Mouse (Mus musculus) midbrain, embryonic 10.5 days (tissue): ENCODE data around the gene Pcnx2. TPM values are rescaled to one million over a fixed set of nuclear protein-coding genes. Genes with fewer than 3 reads are reported as not detected.

Experiments used
- DNase-seq: peaks from one replicate; pipeline ENCODE4 v3.0.0-alpha.2; 2017; ENCODE audit warnings: low spot score
- H3K27ac ChIP-seq: fragments of 300-500 bp; sonication (generic); replicated peaks from 2 replicates; pipeline ENCODE4 v1.5.1; 2016; ENCODE audit warnings: mild to moderate bottlenecking
- H3K27me3 ChIP-seq: fragments of 300-500 bp; sonication (generic); 2 replicates; pipeline ENCODE4 v1.6.1; 2016; ENCODE audit warnings: low read depth, mild to moderate bottlenecking; ENCODE audit not compliant: poor library complexity, severe bottlenecking
- H3K36me3 ChIP-seq: fragments of 300-500 bp; sonication (generic); 2 replicates; pipeline ENCODE4 v1.6.1; 2016; ENCODE audit warnings: mild to moderate bottlenecking, moderate library complexity
- H3K4me1 ChIP-seq: fragments of 300-500 bp; sonication (generic); 2 replicates; pipeline ENCODE4 v1.6.1; 2016
- H3K4me3 ChIP-seq: fragments of 300-500 bp; sonication (generic); 2 replicates; pipeline ENCODE4 v1.5.1; 2016; ENCODE audit warnings: mild to moderate bottlenecking, moderate library complexity
- H3K9me3 ChIP-seq: fragments of 300-500 bp; sonication (generic); replicated peaks from 2 replicates; pipeline ENCODE4 v1.6.1; 2016; ENCODE audit warnings: mild to moderate bottlenecking
- WGBS: fragments of 180-500 bp; shearing (Covaris S2); methylation state at CpG from one replicate; pipeline ENCODE4 v1.1.7; 2016; 5-methylcytosine and 5-hydroxymethylcytosine counted together
- polyA plus RNA-seq: library from polyadenylated mRNA; unstranded; fragments of >200 nt; fragmentation: Nextera tagmentation; extraction: Ambion mirVana; gene quantifications from 2 replicates; pipeline ENCODE4 v1.2.1, GENCODE M21; 2016

Pcnx2 gene
- polyA plus RNA-seq, 1 experiment from 2014 or later = 0.11 TPM

DNA sequence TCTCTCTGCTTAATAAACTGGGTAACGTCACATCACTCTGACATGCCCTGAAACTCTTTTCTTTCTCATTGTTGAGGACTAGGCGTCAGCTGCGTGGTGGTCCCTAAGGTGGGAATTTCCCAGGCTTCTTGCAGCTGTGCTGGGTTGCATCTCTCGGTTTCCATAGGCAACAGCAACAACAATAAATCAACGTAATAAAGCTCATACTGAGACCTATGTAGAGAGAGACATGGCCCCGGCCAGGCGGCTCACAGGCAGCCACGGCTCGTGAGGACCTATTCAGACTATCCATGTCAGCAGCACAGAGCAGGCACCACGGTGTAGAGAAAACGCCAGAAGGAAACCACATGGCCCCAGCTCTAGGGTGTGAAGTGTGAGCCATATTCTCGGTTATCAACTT is 50.3 kb downstream of the Pcnx2 start:
- no peak overlapping the region for H3K27ac ChIP-seq
- H3K9me3 ChIP-seq = no peaks in the 10 kb centered on the region
- DNase-seq = no peak
- WGBS = 79% methylated on average over 12 of the region's 12 CpGs
- peaks cover 7% of the 10 kb centered on the region; the same call in 1 of the 2 replicates for H3K27me3 ChIP-seq
- H3K4me3 ChIP-seq = no peak overlapping the region
- H3K4me1 ChIP-seq = peaks cover 20% of the 10 kb centered on the region
- H3K36me3 ChIP-seq = no peaks in the 10 kb centered on the region

DNA sequence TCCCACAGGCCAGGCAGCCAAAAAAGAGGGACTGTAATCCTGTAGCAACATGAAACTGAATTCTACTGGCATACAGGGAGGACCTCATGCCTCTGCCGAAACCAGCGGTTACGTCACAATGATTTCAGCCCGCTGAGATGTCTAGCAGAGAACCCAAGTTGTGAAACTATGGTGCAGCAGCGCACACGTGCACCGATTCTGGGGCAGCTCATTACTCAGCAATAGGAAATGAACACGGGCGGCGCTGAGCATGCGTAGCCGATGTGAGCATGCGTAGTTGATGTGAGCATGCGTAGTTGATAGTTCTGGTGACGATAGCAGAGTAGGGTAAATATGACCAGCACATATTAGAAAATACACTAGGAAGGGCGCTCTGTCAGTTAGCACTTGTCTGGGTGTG is 52.8 kb downstream of the Pcnx2 start:
- no peak for DNase-seq
- WGBS = 97% methylated on average over 16 of the region's 16 CpGs
- Histone ChIP-seq H3K36me3 (no peaks in the 10 kb centered on the region), H3K9me3 (no peaks in the 10 kb centered on the region), H3K4me3 (no peak overlapping the region), H3K4me1 (peaks cover 30% of the 10 kb centered on the region), H3K27me3 (peaks cover 7% of the 10 kb centered on the region; the same call in 1 of the 2 replicates), H3K27ac (no peak overlapping the region)

- 59% methylated on average over 15 of the region's 15 CpGs for WGBS
- DNase-seq = no peak
Measured at GRCm38 (mm10) chr8:125843122-125843836, 54.8 kb downstream of the Pcnx2 start.

DNA sequence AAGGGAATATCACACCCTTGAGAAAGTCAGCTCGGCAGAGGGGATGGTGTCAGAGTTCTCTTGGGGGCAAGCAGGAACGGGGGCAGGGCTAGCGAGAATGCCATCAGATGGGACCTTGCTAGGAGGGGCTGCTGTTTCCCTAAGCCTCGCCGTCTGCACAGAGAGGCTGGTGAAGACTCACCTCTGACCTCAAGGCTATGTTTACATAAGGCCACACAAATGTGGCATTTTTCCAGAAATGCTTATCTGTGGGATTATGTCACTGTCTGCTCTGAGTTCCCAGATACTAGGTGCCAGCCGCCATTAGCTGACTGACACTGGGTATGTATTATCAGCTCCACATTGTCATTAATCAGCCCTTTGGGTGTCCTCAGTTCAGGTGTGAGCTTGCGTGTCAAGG is 56.0 kb downstream of the Pcnx2 start:
- Histone ChIP-seq H3K4me3 (no peak overlapping the region), H3K36me3 (no peaks in the 10 kb centered on the region), H3K4me1 (peaks cover 25% of the 10 kb centered on the region), H3K9me3 (no peaks in the 10 kb centered on the region), H3K27me3 (peaks cover 7% of the 10 kb centered on the region; the same call in 1 of the 2 replicates), H3K27ac (no peak overlapping the region; the same call in 1 of the 2 replicates)
- 67% methylated on average over 7 of the region's 7 CpGs for WGBS
- DNase-seq = no peak

More at GRCm38 (mm10) chr8:125843122-125843836, 54.8 kb downstream of the Pcnx2 start:
- no peaks in the 10 kb centered on the region for H3K36me3 ChIP-seq
- H3K9me3 ChIP-seq = no peaks in the 10 kb centered on the region
- 0 out of 2 replicates have a peak overlapping the region, but pooled peaks have one; percentile 28 for H3K27ac ChIP-seq
- no peak overlapping the region for H3K4me3 ChIP-seq
- peaks cover 30% of the 10 kb centered on the region for H3K4me1 ChIP-seq
- H3K27me3 ChIP-seq = peaks cover 7% of the 10 kb centered on the region; the same call in 1 of the 2 replicates

GRCm38 (mm10) chr8:125824688-125825087 is 73.4 kb downstream of the Pcnx2 start:
- DNase-seq = peak; percentile 19
- H3K4me3 ChIP-seq = no peak overlapping the region
- H3K4me1 ChIP-seq = no peaks in the 10 kb centered on the region; the same call in 1 of the 2 replicates
- H3K36me3 ChIP-seq = no peaks in the 10 kb centered on the region
- H3K27me3 ChIP-seq = no peaks in the 10 kb centered on the region
- no peak overlapping the region for H3K27ac ChIP-seq
- WGBS = 50% methylated on average over 2 of the region's 2 CpGs
- no peaks in the 10 kb centered on the region for H3K9me3 ChIP-seq

GRCm38 (mm10) chr8:125823719-125824118 is 74.4 kb downstream of the Pcnx2 start:
- no peaks in the 10 kb centered on the region for H3K27me3 ChIP-seq
- H3K36me3 ChIP-seq = no peaks in the 10 kb centered on the region
- no peak for DNase-seq
- WGBS = 79% methylated on average over 12 of the region's 12 CpGs
- no peaks in the 10 kb centered on the region for H3K9me3 ChIP-seq
- no peak overlapping the region for H3K27ac ChIP-seq
- no peaks in the 10 kb centered on the region; the same call in 1 of the 2 replicates for H3K4me1 ChIP-seq
- no peak overlapping the region for H3K4me3 ChIP-seq

DNA sequence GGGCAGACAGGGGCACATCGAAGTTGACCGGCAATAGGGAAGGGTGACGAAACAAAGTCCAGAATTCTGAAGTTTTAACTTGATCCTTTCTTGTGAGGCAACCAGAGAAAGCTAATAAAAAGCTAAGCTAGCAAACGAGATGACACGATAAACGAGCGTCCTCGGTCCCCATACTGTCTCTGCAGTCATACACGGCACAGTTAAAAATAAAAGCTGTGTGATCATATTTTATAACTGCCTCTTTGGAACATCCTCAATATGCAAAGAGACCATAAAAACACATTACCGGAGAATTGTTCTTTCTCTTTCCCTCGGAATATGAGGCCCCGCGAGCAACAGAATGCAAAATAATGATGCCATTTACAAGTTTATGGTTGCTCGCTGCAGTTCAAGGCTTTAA is 76.1 kb downstream of the Pcnx2 start:
- no peaks in the 10 kb centered on the region for H3K27me3 ChIP-seq
- no peak for DNase-seq
- 93% methylated on average over 14 of the region's 14 CpGs for WGBS
- H3K27ac ChIP-seq = no peak overlapping the region
- H3K4me3 ChIP-seq = no peak overlapping the region
- H3K4me1 ChIP-seq = no peaks in the 10 kb centered on the region; the same call in 1 of the 2 replicates
- H3K9me3 ChIP-seq = no peaks in the 10 kb centered on the region
- H3K36me3 ChIP-seq = no peaks in the 10 kb centered on the region

GRCm38 (mm10) chr8:125819797-125820196 is 78.3 kb downstream of the Pcnx2 start:
- peaks cover under 1% of the 10 kb centered on the region; the same call in 1 of the 2 replicates for H3K9me3 ChIP-seq

DNA sequence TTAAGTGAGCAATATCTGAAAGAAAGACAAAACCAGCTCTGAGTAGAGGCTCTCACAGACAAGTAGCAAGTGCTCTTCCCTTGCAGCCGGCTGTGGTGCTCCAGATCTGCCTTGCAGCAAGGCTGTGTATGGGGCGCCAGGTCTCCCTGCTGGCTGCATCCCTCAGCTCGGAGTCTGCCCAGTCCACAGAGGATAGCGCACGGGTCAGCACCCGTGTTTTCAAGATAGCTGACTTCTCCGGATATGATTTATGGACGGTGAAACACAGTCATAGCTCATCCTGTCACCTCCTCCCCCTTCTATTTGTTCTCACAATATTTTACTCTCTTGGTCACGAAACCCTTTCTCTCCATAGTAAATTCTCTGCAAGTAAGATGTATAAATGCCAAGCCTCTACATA is 79.3 kb downstream of the Pcnx2 start:
- no peaks in the 10 kb centered on the region for H3K36me3 ChIP-seq
- no peak overlapping the region for H3K4me3 ChIP-seq
- WGBS = 87% methylated on average over 9 of the region's 9 CpGs
- no peaks in the 10 kb centered on the region for H3K27me3 ChIP-seq
- no peak overlapping the region for H3K27ac ChIP-seq
- DNase-seq = no peak
- no peaks in the 10 kb centered on the region; the same call in 1 of the 2 replicates for H3K4me1 ChIP-seq
- peaks cover 9% of the 10 kb centered on the region; the same call in 1 of the 2 replicates for H3K9me3 ChIP-seq

More at GRCm38 (mm10) chr8:125819797-125820196, 78.3 kb downstream of the Pcnx2 start:
- Histone ChIP-seq H3K4me3 (no peak overlapping the region), H3K27ac (no peak overlapping the region), H3K27me3 (no peaks in the 10 kb centered on the region), H3K36me3 (no peaks in the 10 kb centered on the region), H3K4me1 (no peaks in the 10 kb centered on the region; the same call in 1 of the 2 replicates)
- WGBS = 89% methylated on average over 7 of the region's 7 CpGs
- DNase-seq = no peak

DNA sequence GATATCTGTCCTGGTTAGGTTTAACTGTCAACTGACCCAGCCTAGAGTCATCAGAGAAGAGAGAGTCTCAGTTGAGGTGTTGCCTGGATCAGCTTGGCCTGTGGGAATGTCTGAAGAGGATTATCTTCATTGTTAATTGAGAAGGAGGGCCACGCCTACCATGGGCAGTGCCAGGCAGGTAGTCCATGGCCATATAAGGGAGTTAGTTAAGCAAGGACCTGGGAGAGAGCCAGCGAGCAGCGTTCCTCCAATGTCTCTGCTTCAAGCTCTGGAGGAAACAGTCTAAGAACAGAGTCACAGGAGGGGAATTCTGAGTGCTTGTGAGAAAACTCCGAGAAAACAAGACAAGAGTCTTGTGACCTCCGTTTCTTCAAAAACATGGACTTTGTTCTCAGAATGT is 81.4 kb downstream of the Pcnx2 start:
- Histone ChIP-seq H3K27ac (no peak overlapping the region), H3K4me3 (no peak overlapping the region), H3K4me1 (no peaks in the 10 kb centered on the region; the same call in 1 of the 2 replicates), H3K36me3 (no peaks in the 10 kb centered on the region), H3K27me3 (no peaks in the 10 kb centered on the region), H3K9me3 (peaks cover 9% of the 10 kb centered on the region; the same call in 1 of the 2 replicates)
- DNase-seq = no peak
- 79% methylated on average over 5 of the region's 5 CpGs for WGBS

GRCm38 (mm10) chr8:125808826-125809225 is 89.3 kb downstream of the Pcnx2 start:
- H3K4me3 ChIP-seq = no peak overlapping the region
- H3K36me3 ChIP-seq = no peaks in the 10 kb centered on the region
- DNase-seq = no peak
- no peaks in the 10 kb centered on the region for H3K9me3 ChIP-seq
- 89% methylated on average over 6 of the region's 6 CpGs for WGBS
- no peak overlapping the region for H3K27ac ChIP-seq
- 0 out of 2 replicates have a peak, but pooled peaks cover 3% of the 10 kb centered on the region for H3K4me1 ChIP-seq
- no peaks in the 10 kb centered on the region for H3K27me3 ChIP-seq

DNA sequence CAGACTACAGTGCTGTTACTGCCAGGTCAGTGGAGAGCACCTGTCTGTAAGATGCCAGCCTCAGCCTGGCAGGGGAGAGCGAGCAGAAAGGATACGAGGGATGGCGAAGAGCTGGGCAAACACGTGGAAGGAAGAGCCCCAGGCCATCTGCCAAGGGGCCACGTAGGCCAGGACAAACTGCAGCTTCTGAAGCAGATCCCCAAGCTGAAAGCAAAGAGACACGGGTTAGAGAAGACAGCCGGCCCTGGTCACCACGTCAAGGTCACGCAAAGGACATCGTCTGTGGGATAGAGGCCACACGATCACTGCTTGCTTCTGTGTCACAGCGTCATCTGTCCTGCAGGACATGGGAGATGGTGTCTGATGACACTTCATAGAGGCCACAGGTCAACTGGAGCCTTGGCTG is 90.2 kb downstream of the Pcnx2 start:
- Histone ChIP-seq H3K27ac (no peak overlapping the region), H3K9me3 (no peaks in the 10 kb centered on the region), H3K4me1 (0 out of 2 replicates have a peak, but pooled peaks cover 3% of the 10 kb centered on the region), H3K4me3 (no peak overlapping the region), H3K36me3 (no peaks in the 10 kb centered on the region), H3K27me3 (no peaks in the 10 kb centered on the region)
- 87% methylated on average over 12 of the region's 12 CpGs for WGBS
- DNase-seq = no peak

- Histone ChIP-seq H3K9me3 (no peaks in the 10 kb centered on the region), H3K4me3 (no peak overlapping the region), H3K36me3 (no peaks in the 10 kb centered on the region), H3K27me3 (no peaks in the 10 kb centered on the region), H3K27ac (no peak overlapping the region), H3K4me1 (0 out of 2 replicates have a peak, but pooled peaks cover 3% of the 10 kb centered on the region)
- 89% methylated on average over 12 of the region's 12 CpGs for WGBS
- DNase-seq = no peak
Measured at GRCm38 (mm10) chr8:125806459-125806858, 91.7 kb downstream of the Pcnx2 start.
